Mouse (Mus musculus): ENCODE results near the gene Gm49380. TPM values are rescaled to one million over a fixed set of nuclear protein-coding genes. Genes with fewer than 3 reads are reported as not detected.

Gm49380 gene
- polyA plus RNA-seq, 1 experiment from 2014 or later: not detected

DNA sequence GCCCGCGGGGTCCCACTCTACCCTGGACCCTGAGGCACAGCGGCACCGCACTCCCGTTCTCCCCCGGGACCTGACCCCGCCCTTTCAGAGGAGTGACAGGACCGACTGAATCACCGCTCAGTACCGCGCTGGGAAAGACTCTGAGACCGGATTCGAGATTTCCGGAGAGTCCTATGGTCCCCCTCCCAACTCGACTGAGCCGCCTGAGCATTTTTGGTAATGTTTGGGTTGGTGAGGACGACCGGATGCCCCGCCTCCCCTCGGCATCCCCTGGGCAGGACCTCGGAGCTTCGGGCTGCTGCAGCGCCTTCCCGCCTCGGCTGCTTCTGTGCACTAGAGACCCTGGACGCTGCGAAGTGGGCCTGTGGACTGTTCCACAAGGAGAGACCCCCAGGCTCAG is 16.7 kb upstream of the Gm49380 start:
- Histone ChIP-seq H3K4me1 (replicated peaks; ENCODE audit: control insufficient read depth, insufficient read depth) (peaks cover 8% of the 10 kb centered on the region), H3K9me3 (ENCODE audit: control insufficient read depth, low read length) (no peaks in the 10 kb centered on the region), H3K36me3 (ENCODE audit: control insufficient read depth, insufficient read depth, low read length) (no peaks in the 10 kb centered on the region), H3K4me3 (ENCODE audit: low read depth, low read length) (peak overlapping the region; percentile 39), H3K27me3 (ENCODE audit: control insufficient read depth, insufficient read depth, low read length) (no peaks in the 10 kb centered on the region), H3K9ac (ENCODE audit: low read length) (peak overlapping the region; percentile 68), H3K27ac (replicated peaks) (peak overlapping the region; percentile 93), H3K4me2 (replicated peaks; ENCODE audit: low read depth) (peak overlapping the region; percentile 64)
- WGBS: 1% methylated on average over 27 of the region's 27 CpGs
- peak; percentile 73 for ATAC-seq (ENCODE audit: low FRiP score, low TSS enrichment)
- TF ChIP-seq CTCF (IDR thresholded peaks at IDR 0.05; ENCODE audit: low read depth) (no peak), EP300 (optimal IDR thresholded peaks at IDR 0.05) (no peak)
- peak; percentile 54 for DNase-seq (ENCODE audit: low spot score)

DNA sequence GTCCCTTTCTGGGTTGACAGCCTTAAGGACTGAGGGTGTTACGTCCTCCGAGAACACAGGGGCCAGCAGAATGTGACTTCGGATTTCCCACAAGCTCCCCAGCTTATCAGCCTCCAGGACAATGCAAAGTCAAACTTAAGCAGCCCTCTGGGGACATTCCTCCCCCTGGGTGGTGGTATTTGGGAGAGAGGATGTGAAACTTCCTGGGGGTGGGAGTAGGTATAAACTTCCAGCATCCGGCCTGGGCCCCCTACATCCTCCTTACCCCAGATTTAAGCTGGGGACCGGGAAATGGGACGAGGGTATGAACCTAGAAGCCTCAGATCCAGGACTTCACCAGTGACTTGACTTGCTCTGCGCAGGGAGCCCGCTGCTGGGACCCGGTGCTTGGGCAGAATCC is 16.3 kb upstream of the Gm49380 start:
- H3K4me1 ChIP-seq (replicated peaks; ENCODE audit: control insufficient read depth, insufficient read depth): peaks cover 7% of the 10 kb centered on the region
- ATAC-seq (ENCODE audit: low FRiP score, low TSS enrichment) (0 out of 2 replicates have a peak, but pooled peaks have one; percentile 0), DNase-seq (ENCODE audit: low spot score) (no peak)
- no peaks in the 10 kb centered on the region for H3K36me3 ChIP-seq (ENCODE audit: control insufficient read depth, insufficient read depth, low read length)
- peak overlapping the region; percentile 39 for H3K4me3 ChIP-seq (ENCODE audit: low read depth, low read length)
- peak overlapping the region; percentile 68 for H3K9ac ChIP-seq (ENCODE audit: low read length)
- peak overlapping the region; percentile 64 for H3K4me2 ChIP-seq (replicated peaks; ENCODE audit: low read depth)
- TF ChIP-seq EP300 (optimal IDR thresholded peaks at IDR 0.05): no peak
- no peak for TF ChIP-seq CTCF (IDR thresholded peaks at IDR 0.05; ENCODE audit: low read depth)
- WGBS: 11% methylated on average over 9 of the region's 9 CpGs
- no peaks in the 10 kb centered on the region for H3K27me3 ChIP-seq (ENCODE audit: control insufficient read depth, insufficient read depth, low read length)
- peak overlapping the region; percentile 93 for H3K27ac ChIP-seq (replicated peaks)
- no peaks in the 10 kb centered on the region for H3K9me3 ChIP-seq (ENCODE audit: control insufficient read depth, low read length)

- Histone ChIP-seq H3K4me3 (ENCODE audit: low read depth, low read length) (no peak overlapping the region), H3K9ac (ENCODE audit: low read length) (no peak overlapping the region), H3K4me2 (replicated peaks; ENCODE audit: low read depth) (no peak overlapping the region), H3K4me1 (replicated peaks; ENCODE audit: control insufficient read depth, insufficient read depth) (peaks cover 6% of the 10 kb centered on the region), H3K27me3 (ENCODE audit: control insufficient read depth, insufficient read depth, low read length) (no peaks in the 10 kb centered on the region), H3K27ac (replicated peaks) (no peak overlapping the region), H3K9me3 (ENCODE audit: control insufficient read depth, low read length) (no peaks in the 10 kb centered on the region), H3K36me3 (ENCODE audit: control insufficient read depth, insufficient read depth, low read length) (no peaks in the 10 kb centered on the region)
- ATAC-seq (ENCODE audit: low FRiP score, low TSS enrichment) (no peak), DNase-seq (ENCODE audit: low spot score) (no peak)
- 54% methylated on average over 3 of the region's 3 CpGs for WGBS
- TF ChIP-seq EP300 (optimal IDR thresholded peaks at IDR 0.05) (no peak), CTCF (IDR thresholded peaks at IDR 0.05; ENCODE audit: low read depth) (no peak)
These were observed 14.1 kb upstream of the Gm49380 start for GRCm38 (mm10) chr9:44127351-44127801.

GRCm38 (mm10) chr9:44126746-44127145 is 13.4 kb upstream of the Gm49380 start:
- no peak for TF ChIP-seq EP300 (optimal IDR thresholded peaks at IDR 0.05)
- no peak for TF ChIP-seq CTCF (IDR thresholded peaks at IDR 0.05; ENCODE audit: low read depth)

GRCm38 (mm10) chr9:44125546-44126428 is 12.5 kb upstream of the Gm49380 start:
- DNase-seq (ENCODE audit: low spot score): peak; percentile 86
- Histone ChIP-seq H3K4me1 (replicated peaks; ENCODE audit: control insufficient read depth, insufficient read depth) (peaks cover 6% of the 10 kb centered on the region), H3K36me3 (ENCODE audit: control insufficient read depth, insufficient read depth, low read length) (no peaks in the 10 kb centered on the region), H3K27ac (replicated peaks) (peak overlapping the region; percentile 63; the same call in 1 of the 2 replicates), H3K27me3 (ENCODE audit: control insufficient read depth, insufficient read depth, low read length) (no peaks in the 10 kb centered on the region), H3K9ac (ENCODE audit: low read length) (0 out of 2 replicates have a peak overlapping the region, but pooled peaks have one; percentile 38), H3K9me3 (ENCODE audit: control insufficient read depth, low read length) (no peaks in the 10 kb centered on the region), H3K4me3 (ENCODE audit: low read depth, low read length) (no peak overlapping the region), H3K4me2 (replicated peaks; ENCODE audit: low read depth) (peak overlapping the region; percentile 21; the same call in 1 of the 2 replicates)
- no peak for TF ChIP-seq EP300 (optimal IDR thresholded peaks at IDR 0.05)
- peak; percentile 95 for TF ChIP-seq CTCF (IDR thresholded peaks at IDR 0.05; ENCODE audit: low read depth)
- ATAC-seq (ENCODE audit: low FRiP score, low TSS enrichment): no peak
- WGBS: 23% methylated on average over 18 of the region's 18 CpGs

More at GRCm38 (mm10) chr9:44126746-44127145, 13.4 kb upstream of the Gm49380 start:
- Histone ChIP-seq H3K27ac (replicated peaks) (peak overlapping the region; percentile 63; the same call in 1 of the 2 replicates), H3K4me1 (replicated peaks; ENCODE audit: control insufficient read depth, insufficient read depth) (peaks cover 6% of the 10 kb centered on the region), H3K27me3 (ENCODE audit: control insufficient read depth, insufficient read depth, low read length) (no peaks in the 10 kb centered on the region), H3K9me3 (ENCODE audit: control insufficient read depth, low read length) (no peaks in the 10 kb centered on the region), H3K36me3 (ENCODE audit: control insufficient read depth, insufficient read depth, low read length) (no peaks in the 10 kb centered on the region), H3K9ac (ENCODE audit: low read length) (no peak overlapping the region), H3K4me2 (replicated peaks; ENCODE audit: low read depth) (no peak overlapping the region), H3K4me3 (ENCODE audit: low read depth, low read length) (no peak overlapping the region)
- WGBS: 80% methylated on average over 3 of the region's 3 CpGs
- no peak for ATAC-seq (ENCODE audit: low FRiP score, low TSS enrichment)
- DNase-seq (ENCODE audit: low spot score): no peak

DNA sequence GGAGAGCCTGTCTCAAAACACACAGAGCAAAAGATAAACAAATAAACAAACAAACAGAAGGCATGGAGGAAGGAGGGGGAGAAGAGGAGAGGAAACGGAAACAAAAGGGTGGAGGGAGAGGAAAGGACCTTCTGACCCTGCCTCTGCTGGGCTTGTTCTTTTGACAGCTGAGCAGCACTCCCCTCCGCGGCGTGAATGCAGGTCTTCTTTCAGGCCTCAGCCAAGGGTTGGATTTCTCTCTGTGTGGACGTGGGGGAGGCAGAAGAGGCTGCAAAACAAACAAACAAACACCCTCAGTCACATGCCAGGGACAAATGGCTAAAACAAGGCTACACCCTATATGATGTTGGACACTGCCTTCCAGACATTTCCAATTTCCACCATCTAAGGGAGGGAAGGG is 11.7 kb upstream of the Gm49380 start:
- DNase-seq (ENCODE audit: low spot score) (no peak), ATAC-seq (ENCODE audit: low FRiP score, low TSS enrichment) (no peak)
- H3K36me3 ChIP-seq (ENCODE audit: control insufficient read depth, insufficient read depth, low read length): no peaks in the 10 kb centered on the region
- H3K4me3 ChIP-seq (ENCODE audit: low read depth, low read length): no peak overlapping the region
- no peak overlapping the region for H3K9ac ChIP-seq (ENCODE audit: low read length)
- H3K4me1 ChIP-seq (replicated peaks; ENCODE audit: control insufficient read depth, insufficient read depth): no peaks in the 10 kb centered on the region
- WGBS: 58% methylated on average over 5 of the region's 5 CpGs
- no peak for TF ChIP-seq CTCF (IDR thresholded peaks at IDR 0.05; ENCODE audit: low read depth)
- TF ChIP-seq EP300 (optimal IDR thresholded peaks at IDR 0.05): no peak
- H3K27me3 ChIP-seq (ENCODE audit: control insufficient read depth, insufficient read depth, low read length): no peaks in the 10 kb centered on the region
- no peak overlapping the region for H3K4me2 ChIP-seq (replicated peaks; ENCODE audit: low read depth)
- no peak overlapping the region for H3K27ac ChIP-seq (replicated peaks)
- no peaks in the 10 kb centered on the region for H3K9me3 ChIP-seq (ENCODE audit: control insufficient read depth, low read length)
